Mouse (Mus musculus) liver, postnatal 0 days (tissue): ENCODE data around the gene Clec2l.

Experiments used
- CTCF ChIP-seq: sonication (generic); IDR thresholded peaks from 2 replicates; pipeline ENCODE4 v1.5.1; 2016; ENCODE audit warnings: antibody characterized with exemption, low read depth
- EP300 ChIP-seq: IDR thresholded peaks from 2 replicates; pipeline ENCODE4 v1.6.1; 2016; ENCODE audit warnings: antibody characterized with exemption, low read depth, mild to moderate bottlenecking

GRCm38 (mm10) chr6:38650263-38650937, 12.5 kb upstream of the Clec2l start:
- TF ChIP-seq CTCF, result peak; percentile 96
- TF ChIP-seq EP300, result no peak
